Mouse (Mus musculus) midbrain, embryonic 15.5 days (tissue): Measurements from ENCODE around the gene Rhbdl2. TPM values are rescaled to one million over a fixed set of nuclear protein-coding genes. Genes with fewer than 3 reads are reported as not detected.

Experiments
- ATAC-seq: fragments of 200-750 bp; cut with Nextera tagmentation; replicated peaks from 2 replicates; pipeline ENCODE4 v1.8.0; 2017; ENCODE audit warnings: moderate TSS enrichment
- H3K27ac ChIP-seq: fragments of 300-500 bp; sonication (generic); 2 replicates; pipeline ENCODE4 v1.5.1; 2015; ENCODE audit warnings: mild to moderate bottlenecking, inconsistent platforms
- H3K27me3 ChIP-seq: fragments of 300-500 bp; sonication (generic); replicated peaks from 2 replicates; pipeline ENCODE4 v1.6.1; 2015; ENCODE audit warnings: inconsistent platforms
- H3K36me3 ChIP-seq: fragments of 300-500 bp; sonication (generic); replicated peaks from 2 replicates; pipeline ENCODE4 v1.6.1; 2015; ENCODE audit warnings: inconsistent platforms
- H3K4me1 ChIP-seq: fragments of 300-500 bp; sonication (generic); 2 replicates; pipeline ENCODE4 v1.6.1; 2015; ENCODE audit warnings: inconsistent platforms
- H3K4me2 ChIP-seq: fragments of 300-500 bp; sonication (generic); 2 replicates; pipeline ENCODE4 v1.6.1; 2015; ENCODE audit warnings: inconsistent platforms, mild to moderate bottlenecking, moderate library complexity
- H3K4me3 ChIP-seq: fragments of 300-500 bp; sonication (generic); 2 replicates; pipeline ENCODE4 v1.5.1; 2015; ENCODE audit warnings: mild to moderate bottlenecking, inconsistent platforms
- H3K9ac ChIP-seq: fragments of 300-500 bp; sonication (generic); 2 replicates; pipeline ENCODE4 v1.6.1; 2015; ENCODE audit warnings: mild to moderate bottlenecking, inconsistent platforms
- H3K9me3 ChIP-seq: fragments of 300-500 bp; sonication (generic); 2 replicates; pipeline ENCODE4 v1.6.1; 2016; ENCODE audit warnings: inconsistent platforms
- WGBS: fragments of 180-500 bp; shearing (Covaris S2); methylation state at CpG from one replicate; pipeline ENCODE4 v1.1.7; 2015; ENCODE audit warnings: mixed read lengths; 5-methylcytosine and 5-hydroxymethylcytosine counted together
- polyA plus RNA-seq: library from polyadenylated mRNA; unstranded; fragments of >200 nt; fragmentation: Nextera tagmentation; extraction: Ambion mirVana; gene quantifications from 2 replicates; pipeline ENCODE4 v1.2.1, GENCODE M21; 2015

The Rhbdl2 gene
- 1.1 and 1.6 TPM in 2 replicates for polyA plus RNA-seq

DNA sequence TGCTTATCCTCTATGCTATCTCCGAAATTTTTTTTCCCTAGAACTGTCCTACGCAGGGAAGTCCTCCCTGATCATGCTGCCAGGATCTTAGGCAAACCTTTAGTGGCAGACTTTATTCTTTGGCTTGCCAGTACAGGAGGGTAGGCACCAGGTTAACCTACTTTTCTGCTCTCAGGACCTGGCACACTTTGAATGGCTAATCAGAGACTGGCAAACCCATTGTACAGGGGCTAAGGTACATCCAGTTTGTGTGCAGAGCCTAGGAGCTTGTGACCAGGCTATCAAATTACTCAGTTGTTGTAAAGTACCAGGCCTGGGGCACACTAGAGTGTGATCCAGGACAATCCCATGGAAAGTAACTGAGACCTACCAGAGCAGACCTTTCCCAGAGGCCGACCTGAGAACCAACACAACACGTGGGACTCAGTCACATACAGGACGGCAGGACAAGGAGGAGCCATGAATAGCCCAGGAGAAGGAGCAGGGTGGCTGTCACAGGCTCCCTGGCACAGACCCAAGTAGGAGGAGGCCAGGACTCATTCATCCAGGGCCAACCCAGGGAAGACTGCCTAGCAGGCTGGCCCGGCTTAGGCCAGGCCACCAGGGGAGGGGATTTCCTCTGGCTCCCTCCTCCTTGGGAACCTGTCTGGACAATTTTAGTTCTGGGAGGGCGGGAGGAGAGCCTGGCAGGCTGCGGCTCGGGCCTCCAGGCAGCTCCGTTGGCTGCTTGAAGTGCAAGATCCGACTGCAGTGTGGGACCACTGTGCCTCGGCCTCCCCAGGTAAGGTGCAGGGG is at the start of gene Rhbdl2:
Gene Rhbdl2, plus strand, starts transcription at position 684 of the 795 bp plus-strand sequence.
- Histone ChIP-seq H3K4me1 (peaks cover 5% of the 10 kb centered on the region), H3K4me3 (no peak within 1 kb of the TSS), H3K9me3 (no peaks in the 10 kb centered on the region), H3K27ac (no peak within 1 kb of the TSS), H3K9ac (no peak within 1 kb of the TSS), H3K36me3 (no peaks in the 10 kb centered on the region), H3K27me3 (no peaks in the 10 kb centered on the region), H3K4me2 (peak within 1 kb of the TSS; percentile 15)
- peak; percentile 70 for ATAC-seq
- 29% methylated on average over 12 of the region's 12 CpGs for WGBS

DNA sequence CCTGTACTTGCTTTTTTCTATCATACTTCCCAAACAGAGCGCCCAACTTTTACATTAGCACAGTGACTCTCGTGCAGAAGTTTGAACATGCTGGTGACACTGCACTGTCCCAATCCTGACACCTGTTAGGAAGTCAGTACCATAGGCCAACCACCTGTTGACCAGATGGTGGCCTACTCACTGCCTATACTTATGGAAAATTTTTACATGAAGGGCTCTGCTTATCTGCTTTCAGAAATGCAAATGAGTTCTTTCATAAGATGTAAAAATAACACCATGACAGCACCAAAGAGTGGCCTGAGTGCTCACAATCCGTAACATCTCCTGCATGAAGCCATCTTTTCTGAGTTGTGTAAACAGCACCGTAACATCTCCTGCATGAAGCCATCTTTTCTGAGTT is 49.0 kb upstream of the Rhbdl2 start:
- Histone ChIP-seq H3K4me3 (no peak overlapping the region), H3K36me3 (peaks cover 51% of the 10 kb centered on the region), H3K27me3 (no peaks in the 10 kb centered on the region)

DNA sequence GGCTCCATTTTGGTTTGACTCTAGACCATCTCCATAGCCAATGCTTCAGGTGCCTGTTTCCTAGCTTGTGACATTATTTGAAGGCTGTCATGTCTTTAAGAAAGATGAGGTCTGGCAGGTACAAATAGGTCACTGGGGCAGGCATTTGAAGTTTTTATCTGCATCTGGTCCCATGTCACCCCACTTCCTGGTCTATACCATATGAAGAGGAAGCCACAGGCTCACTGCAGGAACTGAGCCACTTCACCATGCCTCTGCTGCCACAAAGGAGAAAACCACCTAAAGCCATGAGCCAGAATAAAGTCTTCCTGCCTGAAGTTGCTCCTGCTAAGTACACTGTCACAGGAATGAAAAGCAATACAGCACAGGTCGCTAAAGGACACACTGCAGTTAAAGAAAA is 44.8 kb upstream of the Rhbdl2 start:
- no peak overlapping the region for H3K4me3 ChIP-seq
- no peak overlapping the region for H3K27ac ChIP-seq
- peaks cover 38% of the 10 kb centered on the region for H3K36me3 ChIP-seq
- WGBS = 87% methylated on average over 1 of the region's 1 CpGs
- H3K27me3 ChIP-seq = no peaks in the 10 kb centered on the region
- no peak overlapping the region for H3K9ac ChIP-seq
- peaks cover 20% of the 10 kb centered on the region for H3K4me1 ChIP-seq
- no peak overlapping the region for H3K4me2 ChIP-seq
- H3K9me3 ChIP-seq = no peaks in the 10 kb centered on the region
- ATAC-seq = no peak

More for the DNA sequence above, 49.0 kb upstream of the Rhbdl2 start:
- no peak overlapping the region for H3K9ac ChIP-seq
- H3K27ac ChIP-seq = no peak overlapping the region
- H3K4me1 ChIP-seq = no peaks in the 10 kb centered on the region
- no peak overlapping the region for H3K4me2 ChIP-seq
- ATAC-seq = no peak
- no peaks in the 10 kb centered on the region for H3K9me3 ChIP-seq
- 96% methylated on average over 4 of the region's 4 CpGs for WGBS

DNA sequence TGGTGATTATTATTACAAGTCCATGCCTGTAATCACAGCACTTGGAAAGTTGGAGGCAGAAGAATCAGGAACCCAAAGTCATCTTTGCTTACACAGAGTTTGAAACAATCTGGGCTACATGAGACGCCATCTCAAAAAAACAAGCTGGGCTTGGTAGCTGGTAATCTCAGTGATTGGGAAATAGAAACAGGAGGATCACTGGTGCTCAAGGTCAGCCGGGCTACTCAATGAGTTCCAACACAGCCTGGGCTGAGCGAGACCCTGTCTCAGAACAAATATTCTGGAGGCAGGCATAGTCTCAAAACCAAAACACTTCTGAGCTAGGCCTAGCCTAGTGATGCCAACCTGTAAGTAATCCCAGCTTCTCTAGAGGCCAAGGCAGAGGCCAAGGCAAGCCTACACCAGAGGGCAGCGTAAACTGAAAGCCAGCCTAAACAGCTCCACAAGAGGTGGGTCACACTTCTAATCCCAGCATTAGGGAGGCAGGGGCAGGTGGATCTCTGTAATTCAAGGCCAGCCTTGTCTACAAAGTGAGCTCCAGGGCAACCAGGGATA is 42.4 kb upstream of the Rhbdl2 start:
- no peak for ATAC-seq
- no peak overlapping the region for H3K9ac ChIP-seq
- H3K27ac ChIP-seq = no peak overlapping the region
- 94% methylated on average over 4 of the region's 4 CpGs for WGBS
- H3K36me3 ChIP-seq = peaks cover 21% of the 10 kb centered on the region
- H3K4me2 ChIP-seq = no peak overlapping the region
- H3K4me3 ChIP-seq = no peak overlapping the region
- H3K9me3 ChIP-seq = no peaks in the 10 kb centered on the region
- peaks cover 31% of the 10 kb centered on the region for H3K4me1 ChIP-seq
- H3K27me3 ChIP-seq = no peaks in the 10 kb centered on the region

DNA sequence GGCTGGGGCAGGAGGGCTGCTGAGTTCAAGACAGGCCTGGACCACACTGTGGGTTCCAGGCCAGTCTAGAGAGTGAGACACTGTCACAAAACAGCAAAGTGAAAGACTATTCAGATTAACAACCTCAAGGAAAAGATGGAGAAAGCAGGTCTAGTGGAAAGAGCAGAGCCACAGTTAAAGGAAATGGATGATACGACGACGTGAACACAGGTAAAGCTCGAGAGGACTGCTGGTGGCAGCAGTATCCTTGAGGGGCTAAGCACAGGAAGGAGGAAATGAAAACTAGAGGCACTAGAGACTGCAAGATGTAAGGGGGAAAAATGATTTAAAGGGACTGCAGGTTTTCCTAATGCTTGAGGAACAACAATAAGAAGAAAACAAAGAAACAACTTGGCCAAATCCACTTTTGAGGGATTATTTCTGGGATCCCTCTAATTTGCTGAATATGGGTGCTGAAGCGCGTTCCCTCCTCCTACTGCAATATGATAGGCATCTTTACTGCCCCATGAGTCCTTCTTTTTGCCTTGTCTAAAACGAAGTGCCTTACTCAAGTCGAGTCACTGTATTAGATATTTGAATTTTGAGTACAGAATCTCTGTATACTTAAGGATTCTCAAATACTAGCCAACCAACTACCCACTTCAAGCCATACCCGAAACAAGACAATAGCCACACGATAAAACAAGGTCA is 38.8 kb upstream of the Rhbdl2 start:
- ATAC-seq = no peak
- peaks cover 4% of the 10 kb centered on the region; the same call in 1 of the 2 replicates for H3K27me3 ChIP-seq
- 11% methylated on average over 10 of the region's 10 CpGs for WGBS
- H3K4me1 ChIP-seq = peaks cover 35% of the 10 kb centered on the region
- H3K9ac ChIP-seq = peak overlapping the region; percentile 86
- no peaks in the 10 kb centered on the region for H3K36me3 ChIP-seq
- peak overlapping the region; percentile 93 for H3K27ac ChIP-seq
- no peaks in the 10 kb centered on the region for H3K9me3 ChIP-seq
- H3K4me2 ChIP-seq = peak overlapping the region; percentile 70
- peak overlapping the region; percentile 92 for H3K4me3 ChIP-seq

DNA sequence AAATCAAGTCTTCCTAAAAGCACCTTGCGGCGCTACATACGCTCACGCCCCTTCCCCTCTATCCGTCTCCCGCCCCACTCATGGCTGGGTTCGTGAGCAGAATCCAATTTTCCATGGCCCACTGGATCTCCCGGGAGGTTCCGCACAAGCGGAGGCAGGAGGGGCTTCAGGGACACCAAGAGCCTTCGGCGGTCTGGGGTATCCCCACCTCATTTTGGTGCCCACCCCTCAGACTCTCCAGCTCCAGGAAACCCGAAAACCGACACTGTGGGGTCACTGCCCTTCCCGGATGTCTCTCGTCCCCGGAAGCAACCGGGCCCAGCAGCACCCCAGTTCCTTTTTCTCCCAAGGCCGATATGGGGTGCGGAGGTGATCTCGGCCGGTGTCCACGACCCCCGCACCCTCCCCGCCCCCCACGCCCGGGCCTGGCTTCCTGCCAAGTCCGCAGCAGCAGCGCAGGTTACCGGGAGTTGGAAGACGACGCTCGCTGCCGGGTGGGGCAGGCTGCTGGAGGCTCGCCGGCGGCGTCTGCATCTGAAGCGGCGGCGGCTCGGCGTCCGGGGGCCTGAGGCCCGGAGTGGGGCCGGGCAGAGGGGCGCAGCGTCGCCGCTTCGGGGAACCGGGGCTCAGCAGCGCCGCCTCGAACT is 38.1 kb upstream of the Rhbdl2 start:
- Histone ChIP-seq H3K27me3 (peaks cover 4% of the 10 kb centered on the region; the same call in 1 of the 2 replicates), H3K4me1 (peaks cover 35% of the 10 kb centered on the region)
- ATAC-seq = peak; percentile 57

DNA sequence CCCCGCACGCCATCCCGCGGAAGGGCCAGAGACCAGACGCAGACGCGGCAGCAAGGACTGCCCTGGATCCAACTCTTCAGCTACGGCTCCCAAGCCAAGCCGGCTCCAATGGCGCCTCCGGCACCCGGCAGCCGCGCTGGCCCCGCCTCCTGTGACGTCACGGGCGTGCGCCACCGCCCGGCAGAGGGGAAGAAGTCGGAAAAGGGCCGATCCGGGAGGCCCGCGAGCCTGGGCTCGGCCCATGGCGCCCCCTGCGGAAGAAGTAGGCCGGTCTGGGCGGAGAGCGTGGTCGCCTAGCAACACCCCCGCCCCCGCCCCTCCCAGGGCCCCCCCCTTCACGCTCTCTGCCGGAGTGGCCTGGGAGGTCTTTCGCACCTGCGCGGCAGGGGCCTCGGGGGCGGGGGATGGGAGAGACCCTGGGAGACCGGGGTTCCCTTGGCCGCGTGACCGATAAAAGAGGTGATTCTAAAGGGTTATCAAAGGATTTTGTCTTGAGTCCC is 37.5 kb upstream of the Rhbdl2 start, which contains the start of gene Akirin1:
Gene Akirin1, minus strand, starts transcription at position 194 of the 500 bp plus-strand sequence.
- Histone ChIP-seq H3K9me3 (no peaks in the 10 kb centered on the region), H3K4me1 (peaks cover 34% of the 10 kb centered on the region), H3K27ac (peak within 1 kb of the TSS; percentile 93), H3K4me3 (peak within 1 kb of the TSS; percentile 92), H3K9ac (peak within 1 kb of the TSS; percentile 86), H3K36me3 (no peaks in the 10 kb centered on the region), H3K4me2 (peak within 1 kb of the TSS; percentile 70), H3K27me3 (peaks cover 4% of the 10 kb centered on the region; the same call in 1 of the 2 replicates)
- peak; percentile 98 for ATAC-seq
- under 1% methylated on average over 30 of the region's 46 CpGs for WGBS

More for the DNA sequence above, 38.1 kb upstream of the Rhbdl2 start:
- peak overlapping the region; percentile 70 for H3K4me2 ChIP-seq
- H3K4me3 ChIP-seq = peak overlapping the region; percentile 92
- under 1% methylated on average over 55 of the region's 55 CpGs for WGBS
- H3K27ac ChIP-seq = peak overlapping the region; percentile 93
- H3K9me3 ChIP-seq = no peaks in the 10 kb centered on the region
- no peaks in the 10 kb centered on the region for H3K36me3 ChIP-seq
- peak overlapping the region; percentile 86 for H3K9ac ChIP-seq

DNA sequence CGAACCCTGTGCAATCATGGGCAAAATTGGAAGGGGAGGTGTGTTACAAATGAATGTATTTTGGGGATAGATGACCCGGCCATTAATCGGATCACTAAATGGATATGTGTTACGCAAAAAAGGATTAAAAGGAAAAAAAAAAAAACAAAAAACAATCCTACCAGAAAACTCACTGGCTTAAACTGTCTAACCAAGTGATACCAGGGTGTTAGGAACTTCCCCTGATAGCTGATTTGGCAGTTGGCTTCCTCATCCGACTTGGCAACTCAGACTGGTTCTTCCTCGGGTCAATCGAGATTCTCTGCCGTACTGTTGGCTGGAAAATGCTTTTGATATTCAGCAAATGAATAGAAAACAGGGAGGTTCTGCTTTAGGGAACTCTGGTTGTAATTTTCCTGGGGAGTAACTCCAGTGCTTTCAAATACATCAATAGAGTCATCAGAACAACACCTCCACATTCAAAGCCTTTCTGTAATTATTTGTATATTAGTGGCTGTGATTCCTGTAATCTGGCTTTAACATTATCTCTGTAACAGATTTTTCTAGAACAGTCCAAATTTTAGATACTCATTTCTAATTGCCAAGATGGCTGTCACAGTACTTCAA is 36.9 kb upstream of the Rhbdl2 start:
- WGBS = 0% methylated on average over 8 of the region's 8 CpGs
- H3K27ac ChIP-seq = peak overlapping the region; percentile 71
- H3K36me3 ChIP-seq = no peaks in the 10 kb centered on the region
- ATAC-seq = no peak
- peak overlapping the region; percentile 92 for H3K4me3 ChIP-seq
- H3K9ac ChIP-seq = peak overlapping the region; percentile 38
- H3K4me1 ChIP-seq = peaks cover 30% of the 10 kb centered on the region
- H3K9me3 ChIP-seq = no peaks in the 10 kb centered on the region
- H3K4me2 ChIP-seq = peak overlapping the region; percentile 70
- H3K27me3 ChIP-seq = peaks cover 4% of the 10 kb centered on the region; the same call in 1 of the 2 replicates

DNA sequence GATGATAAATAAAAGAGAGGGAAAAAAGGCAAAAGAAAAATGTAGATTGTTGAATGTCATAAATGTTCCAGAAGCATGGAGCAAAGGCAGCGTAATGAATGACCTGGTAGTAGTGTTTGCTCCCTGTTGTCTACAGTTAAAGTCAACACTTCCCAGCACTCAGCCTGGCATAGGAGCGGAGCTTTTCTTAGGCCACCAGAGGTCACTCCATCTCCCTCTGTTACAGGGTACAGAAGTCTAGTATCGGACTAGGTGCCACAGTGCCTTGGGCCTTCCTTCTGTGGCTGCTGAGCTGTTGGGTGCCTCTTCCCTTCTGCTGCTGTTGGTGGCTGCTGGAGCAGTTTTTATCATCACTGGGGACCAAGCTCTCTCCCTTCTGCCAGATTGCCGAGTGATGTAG is 29.4 kb upstream of the Rhbdl2 start:
- Histone ChIP-seq H3K4me3 (no peak overlapping the region), H3K36me3 (no peaks in the 10 kb centered on the region), H3K4me1 (no peaks in the 10 kb centered on the region), H3K4me2 (no peak overlapping the region), H3K9ac (no peak overlapping the region), H3K27me3 (no peaks in the 10 kb centered on the region), H3K27ac (no peak overlapping the region), H3K9me3 (no peaks in the 10 kb centered on the region)
- WGBS = 61% methylated on average over 4 of the region's 4 CpGs
- no peak for ATAC-seq

DNA sequence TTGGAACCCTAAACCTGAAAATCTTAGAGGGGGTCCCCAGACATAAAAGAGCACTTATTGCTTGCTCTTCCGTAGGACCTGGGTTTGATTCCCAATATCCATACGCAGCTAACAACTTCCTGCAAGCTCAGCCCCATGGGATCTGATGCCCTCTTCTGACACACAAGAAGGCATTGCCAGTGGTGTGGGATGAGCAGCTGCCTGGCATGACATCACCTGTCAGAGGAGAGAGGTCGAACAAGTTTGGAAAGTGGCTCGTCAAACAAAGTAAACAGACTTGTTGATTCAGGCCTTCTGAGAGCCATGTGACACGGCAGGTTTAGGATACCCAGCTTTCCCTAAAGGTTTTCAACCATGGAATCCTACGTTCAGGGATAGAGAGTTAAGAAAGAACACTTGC is 22.6 kb upstream of the Rhbdl2 start:
- Histone ChIP-seq H3K4me1 (no peaks in the 10 kb centered on the region), H3K4me3 (no peak overlapping the region), H3K9ac (no peak overlapping the region), H3K27ac (no peak overlapping the region), H3K4me2 (no peak overlapping the region), H3K36me3 (no peaks in the 10 kb centered on the region), H3K9me3 (no peaks in the 10 kb centered on the region), H3K27me3 (no peaks in the 10 kb centered on the region)
- ATAC-seq = no peak
- 81% methylated on average over 6 of the region's 6 CpGs for WGBS

DNA sequence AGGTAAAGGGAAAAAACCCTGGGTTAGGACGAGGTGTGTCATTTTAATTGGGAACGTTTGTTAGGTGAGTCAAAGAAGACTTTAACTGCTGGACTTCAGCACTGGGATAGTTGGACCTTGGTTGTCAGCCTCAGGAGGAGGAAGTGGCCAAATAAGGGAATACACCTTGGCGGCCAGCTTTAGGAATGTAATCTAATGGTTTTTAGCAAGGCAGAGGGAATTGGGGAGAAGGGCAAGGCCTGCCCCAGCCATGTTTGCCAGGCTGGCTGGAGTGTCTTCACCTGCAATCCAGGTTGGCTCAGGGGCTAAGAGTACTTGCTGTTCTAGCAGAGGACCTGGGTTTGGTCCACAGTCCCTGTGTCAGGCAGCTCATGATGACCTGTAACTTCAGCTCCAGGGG is 19.9 kb upstream of the Rhbdl2 start:
- Histone ChIP-seq H3K9ac (no peak overlapping the region), H3K4me2 (no peak overlapping the region), H3K9me3 (no peaks in the 10 kb centered on the region), H3K4me1 (no peaks in the 10 kb centered on the region), H3K4me3 (no peak overlapping the region), H3K27ac (no peak overlapping the region), H3K27me3 (no peaks in the 10 kb centered on the region), H3K36me3 (no peaks in the 10 kb centered on the region)
- no peak for ATAC-seq
- WGBS = 79% methylated on average over 3 of the region's 3 CpGs
